Mouse (Mus musculus) gastrocnemius, postnatal 10 days (tissue): ENCODE data around the gene Megf11. TPM values are rescaled to one million over a fixed set of nuclear protein-coding genes. Genes with fewer than 3 reads are reported as not detected.

ENCODE experiments used
- DNase-seq: peaks from one replicate; pipeline ENCODE4 v3.0.0; 2021; ENCODE audit warnings: mixed read lengths
- total RNA-seq, 2 experiments: library from RNA; stranded (reverse); gene quantifications; 2 replicates each; pipeline ENCODE4 v1.2.3; 2021

Gene Megf11
- total RNA-seq, 2 experiments from 2014 or later: 0.38 to 1.5 TPM

DNA sequence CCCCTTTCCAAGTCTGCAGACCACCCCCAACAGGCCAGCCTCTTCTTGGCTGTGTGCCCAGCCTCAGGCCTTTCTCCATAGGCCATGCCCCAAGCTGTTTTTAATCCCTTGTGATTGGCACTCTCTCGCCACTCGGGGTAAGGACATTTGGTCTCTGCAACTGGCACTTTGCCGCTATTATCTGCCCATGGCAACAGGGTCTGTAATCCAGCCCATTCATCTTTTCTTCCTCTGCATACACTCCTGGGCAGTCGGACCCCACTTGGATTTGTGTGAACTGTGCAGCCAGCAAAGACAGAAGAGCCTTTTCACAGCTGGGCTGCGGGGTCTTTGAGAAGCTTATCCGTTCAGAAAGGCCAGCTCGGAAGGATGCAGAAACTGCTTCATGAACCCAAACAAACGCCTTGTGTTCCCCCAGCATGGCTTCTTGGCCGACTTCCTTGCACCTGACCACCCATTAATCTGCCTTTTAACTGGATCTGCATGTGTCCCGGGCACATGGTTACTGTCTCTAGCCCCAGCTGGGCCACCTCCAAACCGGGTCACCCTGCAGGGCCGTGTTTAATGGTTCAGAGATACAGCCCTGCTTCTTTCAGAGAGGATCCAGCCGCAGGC lies 220.4 kb downstream of the Megf11 start:
- DNase-seq: peak; percentile 25

DNA sequence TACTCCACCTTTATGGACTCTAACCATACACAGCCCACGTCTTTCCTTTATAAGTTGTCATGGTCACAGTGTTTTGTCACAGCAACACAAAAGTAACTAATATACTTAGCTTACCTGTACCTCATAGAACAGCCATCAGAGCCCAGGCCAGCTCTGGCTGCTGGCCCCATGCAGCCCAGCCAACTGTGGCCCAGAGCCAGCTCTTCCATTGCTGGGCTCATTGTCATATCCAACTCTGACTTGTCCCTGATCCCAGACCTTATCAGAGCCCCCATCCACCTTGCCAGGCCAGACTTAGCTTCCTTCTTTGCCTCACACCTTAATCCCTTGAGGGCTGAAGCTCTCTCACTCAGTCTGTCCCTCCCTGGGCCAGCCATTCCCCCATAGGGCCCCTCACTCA lies 221.6 kb downstream of the Megf11 start:
- no peak for DNase-seq

DNA sequence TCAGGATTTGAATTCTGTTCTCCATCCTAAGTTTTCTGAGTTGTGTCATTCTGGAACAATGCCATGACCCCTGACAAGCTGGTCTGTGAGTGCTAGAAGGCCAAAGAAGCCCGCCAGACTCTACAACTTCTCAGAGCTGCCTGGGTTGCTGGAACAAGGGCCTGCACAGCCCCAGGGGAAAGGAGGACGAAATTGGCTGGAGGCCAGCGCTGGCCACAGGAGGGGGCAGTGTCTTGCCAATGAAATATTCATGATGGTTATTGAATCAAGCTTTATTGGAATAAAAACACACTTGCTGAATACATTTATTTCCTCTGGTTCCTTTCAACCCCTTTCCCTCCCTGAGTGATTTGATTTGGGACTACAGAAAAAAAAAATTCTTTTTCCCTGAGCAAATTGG lies 224.1 kb downstream of the Megf11 start:
- DNase-seq: peak; percentile 16

DNA sequence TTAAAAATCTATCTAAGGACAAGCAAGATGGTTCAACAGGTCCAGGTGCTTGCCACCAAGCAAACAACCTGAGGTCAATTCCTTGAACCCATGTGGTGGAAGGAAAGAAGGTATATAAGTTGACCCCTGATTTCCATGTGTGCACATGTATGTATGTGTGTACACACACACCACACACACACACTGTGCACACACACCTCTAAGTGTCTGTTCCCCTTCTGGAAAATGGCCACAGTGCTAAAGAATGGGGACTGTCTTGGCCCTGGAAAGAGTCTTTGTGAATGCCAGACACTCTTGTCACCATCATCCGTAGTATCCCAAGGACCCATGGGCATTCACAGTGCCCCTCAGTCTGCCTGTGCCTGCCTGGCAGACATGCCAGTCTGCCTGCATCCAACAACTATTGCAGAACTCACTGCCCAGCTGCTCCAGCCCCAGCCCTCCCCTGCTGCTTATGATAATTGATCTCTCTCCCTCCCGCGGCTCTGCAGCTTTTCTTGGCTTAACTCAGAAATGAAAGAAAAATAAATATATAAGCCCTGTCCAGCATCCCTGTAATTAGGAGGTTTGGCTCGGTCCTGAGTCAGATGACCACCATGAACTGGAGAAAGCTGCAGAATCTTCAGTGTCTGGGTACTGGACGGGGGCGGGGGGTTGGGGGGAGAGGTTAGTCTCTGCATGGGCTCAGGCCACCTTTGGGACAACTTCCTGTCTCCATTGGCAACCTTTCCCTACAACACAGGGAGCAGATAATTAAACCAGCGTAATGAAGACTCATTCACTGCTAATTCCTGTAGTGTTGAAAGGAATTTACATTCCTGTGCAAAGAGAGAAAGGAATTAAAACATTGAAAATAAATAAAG lies 226.9 kb downstream of the Megf11 start:
- no peak for DNase-seq

DNA sequence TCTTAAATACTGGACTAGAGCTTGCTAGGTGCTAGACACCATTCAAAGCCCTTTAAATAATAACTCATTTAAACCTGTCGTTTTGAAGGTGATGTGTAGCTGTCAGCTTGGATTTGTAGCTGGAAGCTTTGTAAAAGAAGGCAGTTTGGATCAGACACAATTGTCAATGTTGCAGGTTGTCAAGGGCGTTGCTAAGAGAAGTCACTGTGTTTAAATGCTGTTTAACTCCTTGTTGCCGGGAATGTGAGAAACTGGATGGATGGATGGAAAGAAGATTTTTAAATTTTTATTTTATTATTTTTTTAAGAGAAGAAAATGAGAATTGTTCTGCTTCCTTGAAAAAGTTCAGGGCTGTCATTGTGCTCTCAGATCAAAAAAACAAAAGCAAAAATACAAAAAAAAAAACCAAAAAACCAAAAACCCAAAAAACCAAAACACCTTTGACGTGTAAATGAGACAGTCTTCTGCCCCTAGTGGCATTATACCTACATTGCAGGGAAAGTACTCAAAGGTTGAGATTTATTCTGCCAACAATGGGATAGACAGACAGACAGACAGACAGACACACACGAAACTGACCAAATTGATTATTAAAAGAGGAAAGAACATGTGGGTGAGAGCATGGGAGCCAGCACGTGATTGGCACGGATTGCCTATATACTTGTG lies 227.7 kb downstream of the Megf11 start:
- DNase-seq: no peak

DNA sequence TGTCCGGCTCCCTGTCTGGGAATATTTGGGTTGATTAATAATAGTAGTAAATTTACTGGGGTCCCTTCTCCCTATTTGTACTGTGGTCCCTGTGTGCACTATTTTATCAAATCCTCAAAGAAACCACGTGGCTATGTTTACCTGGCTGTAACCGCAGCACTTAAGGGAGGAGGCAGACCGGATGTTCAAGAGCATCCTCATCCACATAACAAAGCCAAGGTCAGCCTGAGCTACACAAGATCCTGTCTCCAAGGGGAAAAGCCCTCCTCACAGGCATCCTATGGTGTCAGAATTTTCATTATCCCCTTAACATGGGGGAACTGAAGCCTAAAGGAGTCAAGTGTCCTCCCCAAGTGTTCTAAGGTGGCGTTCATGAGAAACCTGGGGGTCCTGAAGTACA lies 232.0 kb downstream of the Megf11 start:
- DNase-seq: no peak

DNA sequence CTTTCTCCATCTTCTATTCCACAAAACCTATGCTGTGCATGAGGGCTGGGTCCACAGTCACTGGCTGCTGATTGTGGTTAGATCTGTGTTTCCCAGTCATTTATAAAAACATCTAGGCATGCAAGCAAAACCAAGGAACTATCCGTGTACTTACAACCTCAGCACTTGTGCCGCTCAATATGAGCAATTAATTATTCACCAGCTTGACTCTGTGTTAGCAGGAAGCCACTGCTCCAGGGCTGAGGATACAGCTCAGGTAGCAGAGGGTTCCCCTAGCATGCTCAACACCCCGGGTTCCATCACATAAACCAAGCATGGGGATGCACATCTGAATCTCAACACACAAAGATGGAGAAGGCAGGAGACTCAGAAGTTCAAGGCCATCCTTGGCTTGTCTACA lies 233.0 kb downstream of the Megf11 start:
- no peak for DNase-seq

DNA sequence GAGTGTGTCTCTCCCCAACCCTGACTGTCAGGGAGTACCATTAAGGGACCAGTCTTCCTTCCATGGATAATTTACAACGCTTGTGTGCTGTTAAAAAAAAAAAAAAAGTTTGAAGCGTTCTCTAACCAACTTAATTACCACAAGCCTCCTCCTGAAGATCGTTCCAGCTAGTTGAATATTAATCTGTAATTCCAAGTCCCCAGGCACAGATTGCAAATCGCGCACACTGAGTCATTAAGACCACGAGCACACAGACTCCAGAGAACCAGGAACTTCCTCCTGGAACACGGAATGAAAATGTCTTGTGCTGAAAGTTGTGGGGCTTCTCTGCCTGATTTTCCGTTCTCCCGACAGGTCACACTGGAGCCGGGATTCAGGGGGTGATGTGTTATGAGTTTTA lies 234.0 kb downstream of the Megf11 start:
- no peak for DNase-seq

DNA sequence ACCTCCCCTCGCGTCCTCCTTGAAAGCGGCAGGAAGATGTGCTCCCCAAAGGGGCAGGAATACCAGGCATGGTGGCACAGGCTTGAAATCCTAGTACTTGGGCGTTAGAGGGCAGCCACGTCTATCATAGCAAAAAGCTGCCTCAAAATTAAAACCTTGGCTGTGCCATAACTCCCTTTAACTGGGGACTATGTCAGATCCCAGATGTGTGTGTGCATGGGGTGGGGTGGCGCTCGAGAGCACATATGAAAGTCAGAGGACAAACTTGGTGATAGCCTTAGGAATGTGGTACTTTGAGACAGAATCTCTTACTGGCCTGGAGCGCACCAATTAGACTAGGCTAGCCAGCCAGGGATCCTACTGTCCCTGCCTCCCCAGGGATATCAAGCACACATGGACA lies 235.2 kb downstream of the Megf11 start:
- no peak for DNase-seq

DNA sequence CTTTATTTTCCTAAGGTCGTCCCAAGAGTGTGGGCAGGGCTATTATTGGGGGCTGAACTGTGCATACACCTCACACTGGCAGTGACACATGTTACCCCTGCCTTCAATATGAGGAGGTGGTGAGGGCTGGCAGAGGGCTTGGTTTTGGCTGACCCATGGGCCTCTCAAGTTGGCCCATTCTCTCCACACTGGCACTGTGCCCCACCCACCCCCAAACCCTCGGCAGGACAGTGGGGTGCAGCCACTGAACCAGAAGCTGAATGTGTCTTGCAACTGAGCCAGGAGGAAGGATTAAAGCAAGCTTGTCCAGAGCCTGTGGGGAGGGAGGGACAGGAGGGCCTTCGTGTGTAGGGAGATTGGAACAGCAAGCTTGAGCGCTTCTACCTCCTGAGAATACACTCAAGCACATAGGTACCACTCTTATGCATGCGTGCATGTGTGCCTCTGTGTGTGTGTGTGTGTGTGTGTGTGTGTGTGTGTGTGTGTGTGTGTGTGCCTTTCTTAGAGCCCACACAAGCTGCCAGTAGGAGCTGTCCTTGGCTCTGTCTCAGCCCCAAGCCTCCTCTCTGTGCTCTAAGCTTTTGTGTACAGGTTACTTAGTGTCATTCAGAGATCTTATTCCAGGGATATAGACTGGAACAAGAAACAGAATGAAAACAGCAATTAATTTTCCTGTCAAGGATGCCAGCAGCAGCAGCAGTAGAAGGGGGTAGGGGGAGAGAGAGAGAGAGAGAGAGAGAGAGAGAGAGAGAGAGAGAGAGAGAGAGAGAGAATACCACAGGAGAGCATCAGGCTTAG lies 236.3 kb downstream of the Megf11 start:
- no peak for DNase-seq

DNA sequence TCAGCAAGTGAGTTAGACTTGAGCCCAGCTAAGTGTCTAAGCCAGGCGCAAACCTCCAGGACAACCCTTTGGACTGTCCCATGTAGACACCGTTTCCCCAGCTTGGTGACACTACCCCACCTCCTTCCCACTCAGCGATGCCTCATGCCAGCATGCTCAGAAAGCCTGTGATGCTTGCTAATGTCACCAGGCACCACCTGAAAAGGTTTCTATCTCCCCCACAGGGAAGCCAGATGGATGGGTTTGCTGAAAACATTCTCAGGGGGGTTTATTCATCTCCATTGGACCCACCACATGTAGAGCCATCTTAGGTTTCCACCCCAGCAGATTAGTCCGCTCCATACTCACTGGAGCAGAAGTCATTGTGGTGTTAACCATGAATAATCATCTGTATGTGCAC lies 237.9 kb downstream of the Megf11 start:
- no peak for DNase-seq

DNA sequence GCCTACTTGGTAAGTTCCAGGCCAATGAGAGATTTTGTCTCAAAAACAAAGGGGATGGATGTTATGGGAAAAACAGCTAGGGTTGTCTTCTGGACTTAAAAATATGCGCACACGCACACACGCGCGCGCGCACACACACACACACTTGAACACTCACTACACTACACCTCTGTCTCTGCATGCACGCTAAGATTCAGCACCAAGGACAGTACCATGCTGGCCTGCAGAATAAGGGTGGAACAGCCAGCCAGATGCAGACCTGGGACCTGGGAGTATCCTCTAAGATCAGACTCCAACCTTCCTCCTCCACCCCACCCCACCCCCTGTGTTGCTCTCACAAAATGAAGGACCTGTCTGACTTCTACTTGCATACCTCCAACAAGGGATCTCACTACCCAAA lies 239.1 kb downstream of the Megf11 start:
- DNase-seq: peak; percentile 49

DNA sequence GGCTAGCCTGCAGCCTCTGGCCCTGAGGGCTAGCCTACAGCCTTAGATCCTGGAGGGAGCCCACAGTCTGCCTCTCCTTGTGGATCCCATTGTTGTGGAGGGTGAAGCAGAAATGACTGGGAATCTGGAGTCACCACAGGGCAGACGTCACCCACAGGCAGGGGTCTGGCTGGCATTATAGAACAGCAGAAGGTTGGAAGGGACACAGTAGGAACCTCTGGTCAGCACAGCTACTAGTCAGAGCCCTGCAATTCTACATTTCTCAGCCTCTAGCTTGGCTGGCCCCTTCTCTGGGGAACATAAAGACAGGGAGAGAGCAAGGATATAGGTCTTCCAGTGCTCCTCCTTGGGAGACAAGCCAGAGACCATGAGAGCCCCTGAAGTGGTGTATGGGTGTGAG lies 244.4 kb downstream of the Megf11 start:
- DNase-seq: no peak

DNA sequence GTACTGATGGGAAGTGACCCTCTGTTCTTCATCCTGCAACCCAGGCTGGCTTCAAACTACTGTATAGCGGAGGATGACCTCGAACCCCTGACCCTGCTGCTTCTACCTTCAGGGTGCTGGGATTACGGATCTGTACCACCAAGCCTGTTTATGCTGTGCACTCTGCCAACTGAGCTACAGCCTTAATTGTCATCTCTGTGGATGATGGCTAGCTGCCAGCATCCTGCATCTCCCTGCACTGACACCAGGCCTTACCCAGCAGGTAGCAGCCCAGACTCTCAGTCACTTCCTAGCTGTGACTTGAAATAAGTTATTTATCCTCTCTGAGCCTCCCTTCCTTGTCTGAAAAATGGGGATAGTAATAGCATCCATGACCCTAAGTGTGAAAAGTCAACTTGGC lies 247.7 kb downstream of the Megf11 start:
- DNase-seq: no peak

DNA sequence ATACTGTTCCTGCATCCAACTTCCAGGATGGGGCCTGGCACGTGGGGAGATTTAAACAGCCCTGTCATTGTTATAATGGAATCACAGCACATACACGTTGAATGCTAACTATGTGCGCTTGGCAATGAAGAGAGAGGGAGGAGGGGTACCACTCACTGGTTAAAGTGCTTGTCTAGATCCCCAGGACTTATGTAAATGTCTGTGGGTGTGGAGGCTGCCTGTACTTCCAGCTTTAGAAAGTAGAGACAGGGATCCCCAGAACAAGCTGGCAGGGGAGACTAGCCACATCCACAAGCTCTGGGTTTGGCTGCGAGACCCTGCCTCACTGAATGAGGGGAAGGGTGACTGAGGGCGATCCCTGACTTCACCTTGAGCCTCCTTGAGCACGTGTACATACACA lies 250.7 kb downstream of the Megf11 start:
- no peak for DNase-seq

DNA sequence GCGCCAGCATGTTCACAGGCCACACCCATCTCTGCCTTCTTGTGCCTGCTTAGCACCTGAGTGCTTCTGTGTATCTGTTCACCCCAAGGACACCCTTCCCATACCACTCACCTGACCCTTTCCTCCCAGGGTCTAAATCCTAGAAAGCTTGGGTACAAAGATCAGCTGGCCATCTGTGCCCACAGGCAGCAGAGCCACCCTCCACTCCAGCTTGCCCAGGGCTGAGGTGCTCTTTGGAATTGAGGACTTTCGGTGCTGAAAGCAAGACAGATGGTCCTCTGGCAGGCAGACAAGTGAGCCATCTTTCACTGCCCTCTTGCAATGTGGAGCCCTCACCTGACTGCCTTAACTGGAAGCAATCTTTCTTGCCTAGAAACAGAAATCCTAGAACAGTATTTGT lies 251.5 kb downstream of the Megf11 start:
- no peak for DNase-seq

DNA sequence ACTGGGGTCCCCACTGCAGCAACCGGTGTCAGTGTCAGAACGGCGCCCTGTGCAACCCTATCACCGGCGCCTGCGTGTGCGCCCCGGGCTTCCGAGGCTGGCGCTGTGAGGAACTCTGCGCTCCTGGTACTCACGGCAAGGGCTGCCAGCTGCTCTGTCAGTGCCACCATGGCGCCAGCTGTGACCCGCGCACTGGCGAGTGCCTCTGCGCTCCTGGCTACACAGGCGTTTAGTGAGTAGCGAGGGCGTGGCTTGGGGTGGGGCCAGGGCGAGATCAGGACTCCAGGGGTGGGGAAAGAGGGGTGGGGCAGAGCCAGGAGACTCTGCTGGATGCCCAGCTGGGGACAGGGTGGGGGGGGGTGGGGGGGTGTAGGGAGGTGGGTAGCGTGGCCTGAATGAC lies 252.8 kb downstream of the Megf11 start:
- DNase-seq: peak; percentile 62

DNA sequence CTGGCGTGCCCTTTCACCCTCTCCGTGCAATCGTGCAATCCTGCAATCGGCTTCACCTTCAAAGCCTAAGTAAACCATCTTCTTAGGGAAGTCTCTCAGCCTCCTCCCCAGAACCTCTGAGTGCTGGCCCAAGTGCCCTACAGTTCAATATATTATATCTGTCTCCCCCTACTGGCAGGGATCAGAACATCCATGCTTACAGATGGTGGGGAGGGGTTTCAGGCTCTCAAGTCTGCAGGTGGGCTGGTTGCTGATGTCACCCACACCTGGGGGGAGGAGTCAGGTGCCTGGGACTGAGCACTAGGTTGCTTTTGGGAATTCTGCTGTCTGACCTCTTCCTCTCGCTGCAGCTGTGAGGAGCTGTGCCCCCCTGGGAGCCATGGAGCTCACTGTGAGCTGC lies 254.2 kb downstream of the Megf11 start:
- peak; percentile 20 for DNase-seq

DNA sequence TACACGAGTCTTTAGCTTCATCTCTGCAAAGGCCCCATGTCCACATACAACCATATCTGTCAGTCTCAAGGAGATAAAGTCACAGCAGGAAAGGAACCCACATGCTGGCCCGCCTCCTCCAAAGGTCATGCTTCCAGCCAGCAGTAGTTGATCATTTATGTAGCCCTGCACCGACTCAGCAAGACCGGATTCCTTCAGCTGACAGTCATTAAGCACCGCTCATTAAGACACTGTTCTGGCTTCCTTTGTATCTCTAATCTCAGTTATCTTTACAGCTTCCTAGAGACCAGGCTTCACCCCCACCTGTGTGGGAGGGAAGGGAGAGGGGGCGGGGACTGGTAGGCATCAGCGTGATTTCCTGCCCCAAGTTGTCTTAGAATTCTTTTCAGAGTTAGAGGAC lies 258.7 kb downstream of the Megf11 start:
- DNase-seq: no peak

DNA sequence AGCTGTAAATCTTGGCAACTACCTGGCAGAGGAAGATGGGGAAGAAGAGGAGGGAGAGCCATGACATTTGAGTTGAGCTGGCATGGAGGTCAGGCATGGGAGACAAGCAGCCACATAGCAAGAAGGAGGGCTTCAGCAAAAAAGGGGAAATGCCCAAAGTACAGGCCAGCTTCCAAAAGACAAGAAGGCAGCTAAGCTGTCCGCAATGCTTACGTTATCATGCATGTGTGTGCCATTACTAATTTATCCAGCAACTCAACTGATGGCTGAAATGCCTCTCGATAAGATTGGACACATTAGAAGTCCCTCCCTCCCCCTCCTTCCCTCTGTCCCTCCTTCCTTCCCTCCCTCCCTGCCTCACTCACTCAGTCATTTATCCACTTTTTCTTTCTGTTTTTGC lies 260.0 kb downstream of the Megf11 start:
- DNase-seq: no peak

DNA sequence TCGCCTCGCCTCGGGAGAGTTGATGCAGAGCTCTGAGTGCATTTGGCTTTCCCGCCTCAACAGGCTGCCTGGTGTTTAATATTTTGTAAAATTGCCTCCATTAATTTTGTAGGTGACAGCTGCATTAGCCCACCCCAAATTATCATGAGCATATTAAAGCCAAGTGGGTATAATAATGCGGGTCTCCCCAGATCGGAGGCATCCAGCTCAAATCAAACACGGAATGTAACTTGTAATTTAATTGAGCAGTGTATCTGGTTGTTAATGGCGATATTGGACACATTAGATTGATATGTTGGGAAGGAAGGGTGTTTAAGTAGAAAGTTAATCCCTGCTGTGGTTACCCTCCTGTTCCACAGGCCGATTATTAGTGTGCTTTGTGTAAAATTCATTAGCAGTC lies 264.0 kb downstream of the Megf11 start:
- no peak for DNase-seq

DNA sequence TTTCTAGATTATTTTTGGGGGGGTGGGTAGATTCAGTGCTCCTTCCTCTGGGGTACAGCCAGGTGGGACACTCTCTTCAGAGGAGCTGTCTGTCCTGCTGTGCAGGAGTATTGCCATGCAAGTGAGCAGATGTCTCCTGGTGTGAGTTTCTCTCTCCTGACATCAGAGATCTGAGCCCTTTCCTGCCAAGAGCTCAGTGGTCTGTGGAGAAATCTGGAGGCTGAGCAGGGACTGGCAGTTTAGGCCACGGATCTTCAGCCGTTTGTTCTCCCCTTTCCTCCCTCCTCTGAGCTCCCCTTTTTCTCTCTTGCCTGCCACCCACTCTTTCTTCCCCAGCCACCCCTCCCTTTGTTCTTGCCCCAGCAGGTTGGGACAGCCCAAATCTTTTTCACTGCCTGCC lies 264.5 kb downstream of the Megf11 start:
- no peak for DNase-seq

DNA sequence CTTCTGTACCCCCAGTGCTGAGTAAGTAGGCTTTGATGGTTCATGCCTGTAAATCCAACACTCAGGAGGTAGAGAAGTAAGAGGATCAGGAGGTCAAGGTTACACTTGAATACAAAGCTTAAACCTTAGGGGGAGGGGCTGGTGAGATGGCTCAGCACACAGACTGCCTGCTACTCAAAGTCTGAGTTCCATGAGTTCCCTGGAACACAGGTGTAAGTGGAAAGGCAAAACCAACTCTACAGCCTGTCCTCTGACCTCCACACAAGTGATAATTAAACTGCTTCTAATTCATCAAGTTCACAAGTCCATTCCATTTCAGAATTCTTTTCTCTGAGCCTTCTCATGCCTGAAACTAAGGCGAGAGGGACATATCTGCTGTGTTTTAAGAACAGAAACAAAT lies 265.8 kb downstream of the Megf11 start:
- no peak for DNase-seq
